Mouse (Mus musculus) kidney, adult 2 months (tissue): ENCODE data around the gene Tmcc1. TPM values are rescaled to one million over a fixed set of nuclear protein-coding genes. Genes with fewer than 3 reads are reported as not detected.

Experiments used
- DNase-seq: peaks from one replicate; pipeline ENCODE4 v3.0.0; 2021
- H3K27ac ChIP-seq: fragments of 200-500 bp; 2 replicates; pipeline ENCODE4 v1.5.1; 2012; ENCODE audit warnings: low read depth, low read length, control low read depth, inconsistent platforms; ENCODE audit not compliant: insufficient read depth
- H3K27me3 ChIP-seq: fragments of 200-500 bp; replicated peaks from 2 replicates; pipeline ENCODE4 v1.6.1; 2012; ENCODE audit warnings: mild to moderate bottlenecking, moderate library complexity, low read length, inconsistent platforms; ENCODE audit not compliant: control insufficient read depth, insufficient read depth
- H3K36me3 ChIP-seq: fragments of 200-500 bp; 2 replicates; pipeline ENCODE4 v1.6.1; 2012; ENCODE audit warnings: mild to moderate bottlenecking, moderate library complexity, low read length, inconsistent platforms; ENCODE audit not compliant: control insufficient read depth, insufficient read depth
- H3K4me1 ChIP-seq: fragments of 200-500 bp; 2 replicates; pipeline ENCODE4 v1.6.1; 2011; ENCODE audit warnings: low read length; ENCODE audit not compliant: control insufficient read depth, insufficient read depth
- H3K4me3 ChIP-seq: fragments of 200-500 bp; 2 replicates; pipeline ENCODE4 v1.5.1; 2011; ENCODE audit warnings: mild to moderate bottlenecking, low read depth, low read length, control low read depth; ENCODE audit not compliant: insufficient read depth
- CTCF ChIP-seq: fragments of 200-500 bp; conservative IDR thresholded peaks from 2 replicates; pipeline ENCODE4 v1.5.1; 2011; ENCODE audit warnings: low read depth, mild to moderate bottlenecking, control low read depth, low read length, moderate library complexity, mixed read lengths; ENCODE audit not compliant: insufficient read depth, insufficient read length
- POLR2A ChIP-seq: fragments of 200-500 bp; IDR thresholded peaks from one replicate; pipeline ENCODE4 v1.6.1; 2011; ENCODE audit warnings: low read depth, low read length, control low read depth
- WGBS: fragments of 180-500 bp; shearing (Covaris S2); methylation state at CpG from one replicate; pipeline ENCODE4 v1.1.7; 2018; 5-methylcytosine and 5-hydroxymethylcytosine counted together
- polyA plus RNA-seq: library from polyadenylated mRNA; depleted of rRNA; stranded (reverse); fragments of >200 nt; gene quantifications from 2 replicates; pipeline ENCODE4 v1.2.3, GENCODE M21; 2012

Gene Tmcc1
- polyA plus RNA-seq, 1 experiment: 10.1 TPM

DNA sequence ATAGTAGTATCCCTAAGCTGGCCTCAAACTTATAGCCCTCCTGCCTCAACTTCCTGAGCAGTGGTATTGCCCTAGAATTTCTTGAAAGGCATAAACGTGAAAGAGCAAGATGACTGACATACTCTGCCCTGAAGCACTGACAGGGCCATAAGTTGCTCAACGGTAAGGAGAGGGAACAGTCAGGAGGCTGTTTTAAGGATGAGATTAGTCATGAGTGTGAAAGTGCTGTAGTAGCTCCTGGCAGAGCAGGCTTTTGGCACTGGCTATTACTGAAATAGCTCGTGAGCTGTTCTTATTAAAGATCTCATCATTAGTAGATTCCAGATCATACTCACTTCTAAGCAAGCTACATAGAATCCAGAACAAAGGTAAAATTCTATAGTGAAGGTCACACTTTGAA lies 145.9 kb downstream of the Tmcc1 start:
- no peak overlapping the region for H3K4me3 ChIP-seq
- no peak for TF ChIP-seq POLR2A
- no peak for TF ChIP-seq CTCF
- WGBS: 33% methylated on average over 3 of the region's 3 CpGs
- H3K27me3 ChIP-seq: no peaks in the 10 kb centered on the region
- no peaks in the 10 kb centered on the region; the same call in 1 of the 2 replicates for H3K36me3 ChIP-seq
- no peak for DNase-seq
- H3K4me1 ChIP-seq: no peaks in the 10 kb centered on the region; the same call in 1 of the 2 replicates
- H3K27ac ChIP-seq: no peak overlapping the region

DNA sequence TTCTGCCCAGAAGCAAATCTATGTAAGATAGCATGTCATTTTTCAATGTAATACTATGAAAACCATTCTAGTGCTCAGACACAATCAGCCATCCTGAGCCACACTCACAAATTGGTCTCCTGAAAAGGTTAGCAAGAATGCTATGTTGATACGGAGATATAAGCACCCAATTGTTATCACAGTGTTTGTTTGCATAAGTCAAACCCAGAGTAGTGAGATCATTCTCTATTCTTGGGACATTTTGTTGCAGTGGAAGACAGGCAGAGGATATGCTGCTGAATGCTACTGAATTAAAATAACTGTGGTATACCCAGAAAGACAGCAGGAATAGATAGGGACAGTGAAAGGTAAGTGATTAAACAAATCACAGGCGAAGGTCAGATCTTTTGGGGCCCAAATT lies 149.2 kb downstream of the Tmcc1 start:
- H3K36me3 ChIP-seq: no peaks in the 10 kb centered on the region
- DNase-seq: no peak
- no peak overlapping the region for H3K4me3 ChIP-seq
- TF ChIP-seq CTCF: no peak
- no peak overlapping the region for H3K27ac ChIP-seq
- H3K27me3 ChIP-seq: no peaks in the 10 kb centered on the region
- H3K4me1 ChIP-seq: no peaks in the 10 kb centered on the region; the same call in 1 of the 2 replicates
- WGBS: 84% methylated on average over 2 of the region's 2 CpGs

DNA sequence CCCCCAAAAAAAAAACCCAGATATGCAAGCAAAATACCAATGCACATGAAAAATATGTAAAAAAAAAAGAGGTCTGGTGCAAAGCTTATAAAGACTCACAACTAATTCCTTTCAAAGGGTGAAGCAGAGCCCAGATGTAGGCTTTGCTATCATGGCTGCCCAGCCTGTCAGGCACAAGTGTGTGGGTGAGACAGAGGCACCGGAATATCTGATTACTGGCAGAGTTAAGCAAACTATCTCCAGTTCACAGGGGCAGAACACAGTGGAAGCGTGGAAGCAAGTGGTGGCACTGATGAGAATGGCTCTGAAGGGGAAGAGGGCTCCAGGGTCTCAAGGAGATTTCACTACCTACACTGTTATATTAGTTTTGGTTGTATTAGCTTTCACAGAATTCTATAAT lies 155.1 kb downstream of the Tmcc1 start:
- TF ChIP-seq CTCF (no peak), POLR2A (no peak)
- no peak overlapping the region for H3K4me3 ChIP-seq
- no peak overlapping the region for H3K27ac ChIP-seq
- H3K36me3 ChIP-seq: no peaks in the 10 kb centered on the region
- H3K4me1 ChIP-seq: no peaks in the 10 kb centered on the region
- 83% methylated on average over 2 of the region's 2 CpGs for WGBS
- no peaks in the 10 kb centered on the region for H3K27me3 ChIP-seq
- no peak for DNase-seq

DNA sequence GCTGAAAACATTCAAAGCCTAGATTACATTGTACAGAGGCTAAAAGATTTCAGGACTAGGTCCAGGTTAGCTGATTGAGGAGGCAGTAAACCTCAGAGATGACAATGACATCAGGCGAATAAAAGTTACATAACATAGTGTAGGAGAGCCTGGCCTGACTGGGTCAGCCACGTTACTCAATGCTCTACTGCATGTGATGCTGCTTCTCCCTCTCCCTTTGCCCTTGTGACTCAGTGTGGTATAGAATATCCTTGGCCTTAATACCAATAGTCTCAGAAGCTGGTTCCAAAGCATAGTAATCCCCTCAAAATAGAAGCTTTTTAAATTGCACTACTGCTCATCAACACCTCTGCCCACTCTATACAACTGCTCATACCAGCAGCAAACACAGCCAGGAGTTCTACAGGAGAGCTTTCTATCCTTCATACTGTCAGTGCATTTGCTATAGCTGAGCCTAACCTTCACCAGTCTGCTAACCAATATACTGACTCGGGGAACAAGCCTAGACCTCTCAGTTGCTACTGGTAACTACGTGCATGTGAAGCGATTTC lies 155.9 kb downstream of the Tmcc1 start:
- no peak for DNase-seq
- Histone ChIP-seq H3K36me3 (no peaks in the 10 kb centered on the region), H3K4me1 (no peaks in the 10 kb centered on the region), H3K27me3 (no peaks in the 10 kb centered on the region), H3K4me3 (no peak overlapping the region), H3K27ac (no peak overlapping the region)
- TF ChIP-seq CTCF (no peak), POLR2A (no peak)
- WGBS: 82% methylated on average over 5 of the region's 5 CpGs

DNA sequence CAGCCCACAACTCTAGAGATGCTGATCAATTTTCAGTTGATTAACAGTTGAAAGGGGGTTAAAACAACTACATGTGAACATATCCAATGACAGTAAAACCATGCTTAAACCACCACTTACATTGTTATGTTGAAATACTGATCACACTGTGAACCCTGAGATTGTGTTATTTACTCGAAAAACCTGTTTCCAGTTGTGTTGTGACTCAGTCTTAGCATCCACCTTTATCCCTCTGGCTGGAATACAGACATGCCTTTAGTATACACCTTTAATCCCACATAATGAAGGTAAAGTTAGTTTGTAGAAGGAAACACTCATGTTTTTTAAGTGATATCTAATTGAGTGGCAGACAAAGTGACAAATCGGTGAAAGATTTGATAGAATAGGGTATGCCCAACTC lies 156.7 kb downstream of the Tmcc1 start:
- no peak for TF ChIP-seq POLR2A
- no peak for TF ChIP-seq CTCF
- WGBS: 94% methylated on average over 2 of the region's 2 CpGs

DNA sequence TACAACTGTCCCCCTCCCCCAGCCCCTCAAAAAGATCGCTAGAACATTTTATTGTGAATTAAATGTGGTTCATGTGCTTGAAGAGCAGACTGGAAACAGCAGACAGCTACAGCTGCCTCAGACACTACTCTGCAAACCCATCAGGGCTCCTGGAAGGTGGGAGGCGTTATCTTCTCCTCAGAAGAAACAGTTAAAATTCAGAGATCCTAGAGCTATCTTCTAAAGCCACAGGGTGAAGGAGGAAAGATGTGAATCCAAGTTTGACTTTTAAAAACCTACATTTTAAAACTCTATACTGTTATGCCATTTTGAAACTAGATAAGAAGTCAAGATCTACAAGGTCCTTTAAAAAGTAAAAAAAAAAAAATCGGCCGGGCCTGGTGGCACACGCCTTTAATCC lies 162.2 kb downstream of the Tmcc1 start:
- H3K27ac ChIP-seq: no peak overlapping the region
- no peak overlapping the region for H3K4me3 ChIP-seq
- WGBS: 91% methylated on average over 5 of the region's 5 CpGs
- no peaks in the 10 kb centered on the region for H3K36me3 ChIP-seq
- no peak for DNase-seq
- H3K4me1 ChIP-seq: no peaks in the 10 kb centered on the region
- H3K27me3 ChIP-seq: no peaks in the 10 kb centered on the region
- TF ChIP-seq POLR2A: no peak
- no peak for TF ChIP-seq CTCF

More for the DNA sequence above, 156.7 kb downstream of the Tmcc1 start:
- H3K4me1 ChIP-seq: no peaks in the 10 kb centered on the region
- no peak for DNase-seq
- H3K27me3 ChIP-seq: no peaks in the 10 kb centered on the region
- no peak overlapping the region for H3K27ac ChIP-seq
- H3K36me3 ChIP-seq: no peaks in the 10 kb centered on the region
- no peak overlapping the region for H3K4me3 ChIP-seq

DNA sequence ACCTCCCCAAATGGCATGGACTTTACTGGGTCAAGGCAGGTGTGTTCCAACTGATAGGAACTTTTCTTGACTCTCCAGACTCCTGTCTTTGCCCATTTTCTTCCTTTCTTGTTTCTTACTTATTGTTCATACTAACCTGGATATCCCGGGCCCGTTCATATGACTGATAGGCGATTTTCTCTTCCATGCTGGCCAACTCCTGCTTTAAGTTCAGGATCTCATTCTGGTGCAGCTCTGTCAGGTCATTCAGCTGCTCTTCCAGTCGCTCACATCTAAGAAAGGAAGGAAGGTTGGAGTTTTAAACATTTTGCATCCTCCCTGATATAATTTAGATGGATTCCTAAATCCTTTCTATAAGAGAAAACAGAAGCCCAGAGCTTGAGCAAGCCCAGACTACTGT lies 168.6 kb downstream of the Tmcc1 start:
- H3K36me3 ChIP-seq: no peaks in the 10 kb centered on the region
- H3K27me3 ChIP-seq: no peaks in the 10 kb centered on the region
- DNase-seq: no peak
- H3K4me1 ChIP-seq: no peaks in the 10 kb centered on the region
- 93% methylated on average over 4 of the region's 4 CpGs for WGBS
- no peak overlapping the region for H3K4me3 ChIP-seq
- TF ChIP-seq POLR2A: no peak
- TF ChIP-seq CTCF: no peak
- H3K27ac ChIP-seq: no peak overlapping the region
